Mouse (Mus musculus): Measurements from ENCODE around the gene Ptprm. TPM values are rescaled to one million over a fixed set of nuclear protein-coding genes. Genes with fewer than 3 reads are reported as not detected.
A peak's percentile ranks its signal among the peaks of the same experiment; 100 is the strongest.

Gene Ptprm
- polyA plus RNA-seq, 1 experiment from 2014 or later: 19.9 TPM

- Histone ChIP-seq H3K36me3 (ENCODE audit: control insufficient read depth, insufficient read depth, low read length) (no peaks in the 10 kb centered on the region), H3K4me2 (ENCODE audit: low read length) (no peak overlapping the region), H3K27me3 (replicated peaks; ENCODE audit: control insufficient read depth, insufficient read depth, low read length) (no peaks in the 10 kb centered on the region), H3K4me3 (ENCODE audit: low read length) (no peak overlapping the region), H3K9ac (ENCODE audit: low read depth, low read length) (no peak overlapping the region), H3K9me3 (ENCODE audit: control insufficient read depth, low read length) (no peaks in the 10 kb centered on the region), H3K27ac (ENCODE audit: low read depth, low read length) (no peak overlapping the region), H3K4me1 (ENCODE audit: control insufficient read depth, insufficient read depth, low read depth, low read length) (peaks cover 2% of the 10 kb centered on the region)
- 69% methylated on average over 9 of the region's 9 CpGs for WGBS
- ATAC-seq: no peak
Observed at GRCm38 (mm10) chr17:67008137-67008536, 346.1 kb downstream of the Ptprm start.

- ATAC-seq: peak; percentile 87
- peaks cover 2% of the 10 kb centered on the region for H3K4me1 ChIP-seq (ENCODE audit: control insufficient read depth, insufficient read depth, low read depth, low read length)
- H3K4me3 ChIP-seq (ENCODE audit: low read length): no peak overlapping the region
- no peaks in the 10 kb centered on the region for H3K27me3 ChIP-seq (replicated peaks; ENCODE audit: control insufficient read depth, insufficient read depth, low read length)
- no peak overlapping the region for H3K4me2 ChIP-seq (ENCODE audit: low read length)
- H3K27ac ChIP-seq (ENCODE audit: low read depth, low read length): peak overlapping the region; percentile 64
- 54% methylated on average over 14 of the region's 14 CpGs for WGBS
- H3K36me3 ChIP-seq (ENCODE audit: control insufficient read depth, insufficient read depth, low read length): no peaks in the 10 kb centered on the region
- no peak overlapping the region for H3K9ac ChIP-seq (ENCODE audit: low read depth, low read length)
- H3K9me3 ChIP-seq (ENCODE audit: control insufficient read depth, low read length): no peaks in the 10 kb centered on the region
Observed at GRCm38 (mm10) chr17:67006740-67007385, 347.4 kb downstream of the Ptprm start.

- no peaks in the 10 kb centered on the region for H3K4me1 ChIP-seq (ENCODE audit: control insufficient read depth, insufficient read depth, low read depth, low read length)
- H3K27ac ChIP-seq (ENCODE audit: low read depth, low read length): no peak overlapping the region
- no peaks in the 10 kb centered on the region for H3K27me3 ChIP-seq (replicated peaks; ENCODE audit: control insufficient read depth, insufficient read depth, low read length)
- no peak overlapping the region for H3K4me2 ChIP-seq (ENCODE audit: low read length)
- ATAC-seq: no peak
- peaks cover 8% of the 10 kb centered on the region for H3K9me3 ChIP-seq (ENCODE audit: control insufficient read depth, low read length)
- WGBS: 57% methylated on average over 2 of the region's 2 CpGs
- no peak overlapping the region for H3K4me3 ChIP-seq (ENCODE audit: low read length)
- H3K36me3 ChIP-seq (ENCODE audit: control insufficient read depth, insufficient read depth, low read length): 0 out of 2 replicates have a peak, but pooled peaks cover 3% of the 10 kb centered on the region
- H3K9ac ChIP-seq (ENCODE audit: low read depth, low read length): no peak overlapping the region
Observed at GRCm38 (mm10) chr17:66996882-66997281, 357.4 kb downstream of the Ptprm start.

GRCm38 (mm10) chr17:66996016-66996415 is 358.2 kb downstream of the Ptprm start:
- Histone ChIP-seq H3K36me3 (ENCODE audit: control insufficient read depth, insufficient read depth, low read length) (0 out of 2 replicates have a peak, but pooled peaks cover 3% of the 10 kb centered on the region), H3K27ac (ENCODE audit: low read depth, low read length) (no peak overlapping the region), H3K4me2 (ENCODE audit: low read length) (no peak overlapping the region), H3K27me3 (replicated peaks; ENCODE audit: control insufficient read depth, insufficient read depth, low read length) (no peaks in the 10 kb centered on the region), H3K4me3 (ENCODE audit: low read length) (no peak overlapping the region), H3K4me1 (ENCODE audit: control insufficient read depth, insufficient read depth, low read depth, low read length) (no peaks in the 10 kb centered on the region), H3K9me3 (ENCODE audit: control insufficient read depth, low read length) (peaks cover 8% of the 10 kb centered on the region), H3K9ac (ENCODE audit: low read depth, low read length) (no peak overlapping the region)
- 91% methylated on average over 6 of the region's 6 CpGs for WGBS
- no peak for ATAC-seq

- ATAC-seq: no peak
- no peaks in the 10 kb centered on the region for H3K27me3 ChIP-seq (replicated peaks; ENCODE audit: control insufficient read depth, insufficient read depth, low read length)
- no peaks in the 10 kb centered on the region for H3K36me3 ChIP-seq (ENCODE audit: control insufficient read depth, insufficient read depth, low read length)
- no peaks in the 10 kb centered on the region for H3K4me1 ChIP-seq (ENCODE audit: control insufficient read depth, insufficient read depth, low read depth, low read length)
- no peaks in the 10 kb centered on the region for H3K9me3 ChIP-seq (ENCODE audit: control insufficient read depth, low read length)
- no peak overlapping the region for H3K9ac ChIP-seq (ENCODE audit: low read depth, low read length)
- no peak overlapping the region for H3K4me2 ChIP-seq (ENCODE audit: low read length)
- no peak overlapping the region for H3K27ac ChIP-seq (ENCODE audit: low read depth, low read length)
- no peak overlapping the region for H3K4me3 ChIP-seq (ENCODE audit: low read length)
- 93% methylated on average over 4 of the region's 4 CpGs for WGBS
Observed at GRCm38 (mm10) chr17:66991815-66992214, 362.4 kb downstream of the Ptprm start.

- H3K4me1 ChIP-seq (ENCODE audit: control insufficient read depth, insufficient read depth, low read depth, low read length): no peaks in the 10 kb centered on the region
- H3K4me2 ChIP-seq (ENCODE audit: low read length): no peak overlapping the region
- WGBS: 60% methylated on average over 2 of the region's 2 CpGs
- no peaks in the 10 kb centered on the region for H3K9me3 ChIP-seq (ENCODE audit: control insufficient read depth, low read length)
- H3K9ac ChIP-seq (ENCODE audit: low read depth, low read length): no peak overlapping the region
- no peak overlapping the region for H3K27ac ChIP-seq (ENCODE audit: low read depth, low read length)
- no peaks in the 10 kb centered on the region for H3K36me3 ChIP-seq (ENCODE audit: control insufficient read depth, insufficient read depth, low read length)
- H3K4me3 ChIP-seq (ENCODE audit: low read length): no peak overlapping the region
- ATAC-seq: no peak
- no peaks in the 10 kb centered on the region for H3K27me3 ChIP-seq (replicated peaks; ENCODE audit: control insufficient read depth, insufficient read depth, low read length)
Observed at GRCm38 (mm10) chr17:66990761-66991160, 363.5 kb downstream of the Ptprm start.

- H3K9ac ChIP-seq (ENCODE audit: low read depth, low read length): no peak overlapping the region
- no peak for ATAC-seq
- no peaks in the 10 kb centered on the region for H3K36me3 ChIP-seq (ENCODE audit: control insufficient read depth, insufficient read depth, low read length)
- H3K4me2 ChIP-seq (ENCODE audit: low read length): no peak overlapping the region
- no peaks in the 10 kb centered on the region for H3K27me3 ChIP-seq (replicated peaks; ENCODE audit: control insufficient read depth, insufficient read depth, low read length)
- no peaks in the 10 kb centered on the region for H3K9me3 ChIP-seq (ENCODE audit: control insufficient read depth, low read length)
- no peak overlapping the region for H3K4me3 ChIP-seq (ENCODE audit: low read length)
- no peaks in the 10 kb centered on the region for H3K4me1 ChIP-seq (ENCODE audit: control insufficient read depth, insufficient read depth, low read depth, low read length)
- WGBS: 93% methylated on average over 1 of the region's 1 CpGs
- no peak overlapping the region for H3K27ac ChIP-seq (ENCODE audit: low read depth, low read length)
Observed at GRCm38 (mm10) chr17:66988014-66988413, 366.2 kb downstream of the Ptprm start.

- 62% methylated on average over 2 of the region's 2 CpGs for WGBS
Observed at GRCm38 (mm10) chr17:66981649-66982048, 372.6 kb downstream of the Ptprm start.

GRCm38 (mm10) chr17:66979971-66980370 is 374.3 kb downstream of the Ptprm start:
- Histone ChIP-seq H3K9ac (ENCODE audit: low read depth, low read length) (no peak overlapping the region), H3K4me1 (ENCODE audit: control insufficient read depth, insufficient read depth, low read depth, low read length) (no peaks in the 10 kb centered on the region), H3K27ac (ENCODE audit: low read depth, low read length) (no peak overlapping the region), H3K36me3 (ENCODE audit: control insufficient read depth, insufficient read depth, low read length) (no peaks in the 10 kb centered on the region), H3K4me3 (ENCODE audit: low read length) (no peak overlapping the region), H3K27me3 (replicated peaks; ENCODE audit: control insufficient read depth, insufficient read depth, low read length) (no peaks in the 10 kb centered on the region), H3K4me2 (ENCODE audit: low read length) (no peak overlapping the region), H3K9me3 (ENCODE audit: control insufficient read depth, low read length) (no peaks in the 10 kb centered on the region)
- no peak for ATAC-seq
- 66% methylated on average over 5 of the region's 5 CpGs for WGBS

More at GRCm38 (mm10) chr17:66981649-66982048, 372.6 kb downstream of the Ptprm start:
- no peaks in the 10 kb centered on the region for H3K36me3 ChIP-seq (ENCODE audit: control insufficient read depth, insufficient read depth, low read length)
- no peak overlapping the region for H3K4me2 ChIP-seq (ENCODE audit: low read length)
- no peak overlapping the region for H3K4me3 ChIP-seq (ENCODE audit: low read length)
- no peak overlapping the region for H3K9ac ChIP-seq (ENCODE audit: low read depth, low read length)
- no peak overlapping the region for H3K27ac ChIP-seq (ENCODE audit: low read depth, low read length)
- no peaks in the 10 kb centered on the region for H3K9me3 ChIP-seq (ENCODE audit: control insufficient read depth, low read length)
- H3K27me3 ChIP-seq (replicated peaks; ENCODE audit: control insufficient read depth, insufficient read depth, low read length): no peaks in the 10 kb centered on the region
- no peaks in the 10 kb centered on the region for H3K4me1 ChIP-seq (ENCODE audit: control insufficient read depth, insufficient read depth, low read depth, low read length)
- no peak for ATAC-seq

Measured in hindbrain, embryonic 16.5 days (tissue).